Mouse (Mus musculus) cerebellum, adult 9-10 months (tissue): ENCODE measurements around the gene Gabbr2.

Source experiments
- DNase-seq: peaks from one replicate; pipeline ENCODE4 v3.0.0; 2022

Gabbr2 gene

DNA sequence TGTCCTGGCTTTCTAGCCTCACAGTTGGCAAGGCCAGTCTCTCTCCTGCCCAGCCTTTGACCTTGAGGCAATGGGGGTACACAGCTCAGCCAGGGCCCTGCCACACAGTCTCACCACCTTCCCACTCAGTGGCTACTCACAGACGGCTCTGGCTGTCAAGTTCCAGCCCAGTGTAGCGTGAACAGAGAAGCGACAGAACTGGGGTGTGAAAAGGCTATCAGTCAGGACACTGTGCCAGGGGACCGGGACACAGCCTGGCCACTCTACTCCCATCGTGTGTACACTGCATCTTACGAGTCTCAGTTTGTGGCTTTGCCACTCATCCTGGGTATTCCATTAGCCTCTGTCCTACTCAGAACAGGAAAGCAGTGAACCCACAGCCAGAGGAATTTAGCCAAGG, 295.2 kb downstream of the Gabbr2 start:
- no peak for DNase-seq

DNA sequence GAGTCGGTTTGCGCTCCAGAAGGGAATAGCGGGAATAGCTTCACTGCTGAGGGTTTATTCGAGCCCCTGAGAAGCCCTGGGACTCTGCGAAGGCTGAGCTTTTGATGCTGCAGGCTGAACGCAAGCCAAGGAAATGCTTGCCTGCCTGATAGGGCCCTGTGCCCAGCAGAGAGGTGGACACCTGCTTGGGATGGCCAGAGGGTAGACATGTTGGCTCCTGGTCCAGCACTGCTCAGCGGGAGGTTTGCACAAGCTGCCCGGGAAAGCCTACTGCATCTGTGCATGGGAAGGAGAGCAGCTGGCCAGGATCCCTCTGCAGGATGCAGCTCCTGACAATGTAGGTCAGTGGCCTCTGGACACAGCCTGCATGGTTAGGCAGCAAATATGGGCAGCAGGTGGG, 301.1 kb downstream of the Gabbr2 start:
- DNase-seq = peak; percentile 96

DNA sequence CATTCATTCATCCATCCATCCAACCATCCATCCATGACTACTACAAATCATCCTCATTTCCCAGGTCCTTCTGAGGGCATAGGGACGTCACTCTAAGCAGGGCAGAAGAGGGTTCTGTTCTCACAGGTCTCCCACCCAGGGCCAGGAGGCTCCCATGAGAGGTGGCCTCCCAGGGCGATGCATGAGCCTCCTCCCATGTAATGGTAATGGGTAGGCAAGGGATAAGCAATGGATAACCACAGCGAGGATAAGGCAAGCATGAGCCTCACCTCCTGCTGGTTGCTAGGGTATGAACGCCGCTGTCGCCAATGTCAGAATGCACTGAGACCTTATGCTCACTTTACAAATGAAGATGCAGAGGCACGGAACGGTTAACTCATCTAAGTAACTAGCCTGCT, 301.7 kb downstream of the Gabbr2 start:
- peak; percentile 56 for DNase-seq

DNA sequence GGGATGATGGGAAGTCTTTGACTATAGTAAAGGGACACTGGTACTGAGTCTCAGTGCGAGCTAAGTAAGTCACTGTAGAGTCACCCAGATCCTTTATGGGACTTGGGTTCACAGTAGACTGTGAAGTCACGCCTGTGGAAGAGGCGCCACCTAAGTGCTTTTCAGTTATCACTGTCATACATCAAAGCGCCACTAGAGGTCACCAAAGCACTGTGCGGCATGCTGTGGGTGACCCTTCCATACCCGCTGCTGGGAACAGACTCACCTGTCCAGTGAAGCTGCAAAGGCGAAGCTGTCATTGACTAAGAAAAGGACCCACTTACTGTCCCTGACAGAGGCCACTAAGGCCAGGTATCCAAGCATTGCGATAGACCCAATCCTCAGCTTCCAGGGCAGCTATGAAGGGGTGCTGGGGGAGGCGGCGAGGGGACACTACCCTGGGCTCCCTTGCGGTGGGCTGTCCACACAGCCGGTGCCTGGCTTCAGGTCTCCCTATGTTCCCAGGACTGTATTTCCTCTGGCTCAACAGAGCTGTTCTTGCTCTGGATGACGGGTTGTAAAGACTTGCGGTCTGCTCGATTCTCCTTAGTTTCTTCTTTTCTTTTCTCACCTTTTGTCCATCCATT, 302.2 kb downstream of the Gabbr2 start:
- peak; percentile 90 for DNase-seq

DNA sequence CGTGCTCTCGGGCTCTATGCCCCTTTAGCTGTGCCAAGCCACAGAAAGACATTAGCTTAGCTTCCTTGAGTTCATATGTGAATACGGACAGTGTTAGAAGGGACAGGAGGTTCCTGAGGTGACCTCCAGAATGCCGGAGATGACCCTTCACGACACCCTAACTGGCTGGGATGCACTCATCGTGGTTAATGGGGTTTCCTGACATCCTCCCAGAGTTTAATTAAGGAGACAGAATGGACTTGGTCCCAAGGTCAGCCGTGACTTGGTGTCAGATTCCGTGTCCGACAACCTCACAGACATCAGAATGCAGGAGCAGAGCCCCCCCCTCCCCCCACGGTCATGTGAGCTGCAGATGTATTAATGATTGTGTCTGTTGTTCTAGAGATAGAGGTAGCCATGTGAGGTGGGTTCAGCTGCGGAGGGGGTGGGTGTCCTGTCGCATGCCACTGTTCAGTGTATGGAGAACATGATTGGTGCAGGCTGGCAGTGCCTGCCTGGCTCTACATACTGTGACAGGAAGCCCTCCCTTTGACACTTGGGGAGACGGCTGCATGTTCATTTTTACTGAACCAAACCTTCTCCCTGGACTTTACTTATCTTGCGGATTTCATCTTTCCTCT, 303.4 kb downstream of the Gabbr2 start:
- no peak for DNase-seq

DNA sequence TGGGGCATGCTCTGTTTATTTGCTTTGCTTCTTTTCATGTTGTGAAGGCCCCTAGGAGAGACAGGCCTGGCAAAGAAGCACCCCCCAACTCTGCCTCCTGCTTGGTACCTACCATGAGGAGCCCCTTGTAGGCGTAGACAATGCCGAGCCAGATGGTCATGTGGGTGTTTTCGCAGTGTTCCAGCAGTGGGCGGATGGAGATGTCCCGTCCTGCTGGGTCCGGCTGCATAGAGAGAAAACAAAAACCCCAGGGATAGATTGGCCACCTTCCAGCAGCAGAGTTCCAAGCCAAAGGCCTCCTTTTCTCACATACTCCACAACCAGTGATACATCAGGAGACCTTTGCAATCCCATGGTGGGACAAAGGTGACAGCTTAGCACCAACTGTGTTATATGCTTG, 307.5 kb downstream of the Gabbr2 start:
- DNase-seq = peak; percentile 73

DNA sequence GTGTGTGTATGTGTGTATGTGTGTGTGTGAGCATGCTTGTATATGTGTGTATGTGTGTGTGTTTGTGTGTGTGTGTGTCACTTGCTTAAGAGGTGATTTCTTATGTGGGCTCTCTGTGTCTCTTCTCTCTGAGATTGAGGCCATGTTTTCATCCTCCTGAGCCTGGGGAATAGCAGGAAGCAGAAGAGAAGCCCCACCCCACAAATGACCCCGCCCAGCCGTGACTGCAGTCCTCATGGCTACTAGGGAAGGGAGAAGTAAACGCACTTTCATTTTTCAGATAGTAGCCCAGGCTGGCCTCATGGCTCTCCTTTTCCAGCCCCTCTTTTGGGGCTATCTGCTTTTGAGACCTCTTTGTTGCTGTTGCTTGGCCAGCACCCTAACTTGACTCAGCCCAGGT, 315.0 kb downstream of the Gabbr2 start:
- no peak for DNase-seq

DNA sequence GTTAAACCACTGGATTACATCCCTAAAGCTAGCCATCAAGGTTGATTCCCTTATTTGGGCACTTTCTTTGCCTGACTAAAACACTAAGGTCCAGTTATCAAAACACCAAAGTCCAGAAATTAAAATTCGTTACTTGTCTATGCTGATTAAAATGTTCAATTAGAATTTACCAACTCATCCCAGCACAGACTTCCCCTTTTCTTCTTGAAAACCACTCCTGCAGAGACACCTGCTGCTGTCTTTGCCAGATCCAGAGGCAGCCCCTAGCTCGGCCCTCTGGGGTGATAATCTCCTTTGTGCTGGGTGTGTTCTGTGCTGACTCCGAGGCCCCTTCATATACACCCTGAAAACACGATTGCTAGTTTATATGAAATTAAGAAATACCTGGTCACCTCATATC, 315.7 kb downstream of the Gabbr2 start:
- DNase-seq = no peak

DNA sequence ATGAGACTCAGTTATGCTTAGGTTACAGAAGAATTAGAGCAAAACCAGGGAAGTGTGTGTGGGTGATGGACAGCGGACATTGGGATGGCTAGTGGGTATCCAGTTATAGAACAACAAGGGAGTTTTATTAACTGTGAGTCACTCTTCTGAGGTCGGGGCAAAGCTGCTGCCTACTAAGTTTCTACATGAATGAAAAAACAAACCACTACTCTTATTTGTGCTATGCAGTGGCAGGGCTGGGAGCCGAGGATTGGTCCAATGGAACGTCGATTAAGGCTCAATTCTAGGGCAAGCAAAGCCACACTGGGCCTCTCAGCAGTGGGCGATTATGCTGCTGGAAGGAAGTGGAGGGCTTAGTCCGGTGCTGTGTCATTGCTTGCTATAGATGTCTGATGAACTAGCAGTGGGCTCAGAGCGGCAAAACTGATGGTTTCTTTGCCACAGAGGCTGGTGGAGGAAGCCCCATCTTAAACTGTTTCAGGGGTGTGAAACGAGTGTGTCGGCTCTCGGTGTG, 316.3 kb downstream of the Gabbr2 start:
- DNase-seq = no peak

DNA sequence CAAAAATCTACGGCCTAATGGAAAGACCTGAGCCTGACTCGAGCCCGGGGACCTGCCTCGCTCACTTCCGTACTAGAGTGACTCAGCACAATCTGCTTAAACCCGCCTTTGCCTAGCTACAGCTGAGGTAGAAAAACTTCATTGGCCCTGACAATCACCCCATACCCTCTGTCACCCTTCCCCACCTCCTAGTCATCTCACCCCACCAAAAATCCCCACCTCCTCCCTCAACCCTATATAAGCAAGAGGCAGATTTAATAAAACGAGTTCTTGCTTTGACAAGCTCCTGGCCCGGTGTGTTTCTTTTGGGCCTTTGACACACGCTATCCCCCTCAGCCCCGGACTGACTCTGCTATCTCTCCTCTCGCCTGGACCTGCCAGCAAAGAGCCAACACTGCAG, 323.1 kb downstream of the Gabbr2 start:
- DNase-seq = no peak

DNA sequence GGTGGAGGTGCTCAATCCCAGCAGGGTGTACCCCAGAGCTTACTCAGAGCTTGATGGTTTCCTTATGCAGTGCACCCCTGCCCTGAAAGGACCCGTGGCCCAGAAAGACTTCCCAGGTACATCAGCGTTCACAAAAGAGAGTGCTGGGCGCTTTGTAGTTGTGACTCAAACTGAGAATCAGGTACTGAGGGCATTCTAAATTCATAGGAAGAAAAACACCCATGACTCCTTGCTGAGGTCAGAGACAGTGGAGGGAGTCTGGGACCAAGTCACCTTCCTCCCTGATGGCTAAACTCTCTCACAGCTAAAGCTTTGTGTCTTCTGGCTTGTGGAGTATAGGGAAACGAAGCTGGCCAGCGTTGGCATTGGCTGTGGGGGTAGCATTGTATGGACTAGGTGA, 325.3 kb downstream of the Gabbr2 start:
- no peak for DNase-seq

DNA sequence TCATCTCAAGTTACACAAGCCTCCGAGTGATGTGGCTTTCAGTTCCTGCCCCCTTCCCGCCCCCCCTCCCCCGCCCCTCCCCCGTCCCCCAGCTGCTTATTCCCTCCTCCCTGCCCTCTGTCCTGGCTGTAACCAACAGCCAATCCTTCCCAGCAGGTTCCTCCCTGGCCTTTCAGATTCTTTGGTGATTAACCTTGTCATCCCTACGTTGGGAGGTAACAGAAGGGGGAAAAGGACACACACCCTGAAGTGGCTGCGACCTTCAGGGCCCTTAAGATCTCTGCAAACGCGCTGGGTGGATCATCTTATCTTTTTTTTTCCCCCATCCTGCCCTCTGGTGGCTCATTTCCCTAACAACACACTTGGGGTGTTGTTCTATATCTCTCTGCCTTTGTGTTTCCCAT, 326.3 kb downstream of the Gabbr2 start:
- DNase-seq = no peak

DNA sequence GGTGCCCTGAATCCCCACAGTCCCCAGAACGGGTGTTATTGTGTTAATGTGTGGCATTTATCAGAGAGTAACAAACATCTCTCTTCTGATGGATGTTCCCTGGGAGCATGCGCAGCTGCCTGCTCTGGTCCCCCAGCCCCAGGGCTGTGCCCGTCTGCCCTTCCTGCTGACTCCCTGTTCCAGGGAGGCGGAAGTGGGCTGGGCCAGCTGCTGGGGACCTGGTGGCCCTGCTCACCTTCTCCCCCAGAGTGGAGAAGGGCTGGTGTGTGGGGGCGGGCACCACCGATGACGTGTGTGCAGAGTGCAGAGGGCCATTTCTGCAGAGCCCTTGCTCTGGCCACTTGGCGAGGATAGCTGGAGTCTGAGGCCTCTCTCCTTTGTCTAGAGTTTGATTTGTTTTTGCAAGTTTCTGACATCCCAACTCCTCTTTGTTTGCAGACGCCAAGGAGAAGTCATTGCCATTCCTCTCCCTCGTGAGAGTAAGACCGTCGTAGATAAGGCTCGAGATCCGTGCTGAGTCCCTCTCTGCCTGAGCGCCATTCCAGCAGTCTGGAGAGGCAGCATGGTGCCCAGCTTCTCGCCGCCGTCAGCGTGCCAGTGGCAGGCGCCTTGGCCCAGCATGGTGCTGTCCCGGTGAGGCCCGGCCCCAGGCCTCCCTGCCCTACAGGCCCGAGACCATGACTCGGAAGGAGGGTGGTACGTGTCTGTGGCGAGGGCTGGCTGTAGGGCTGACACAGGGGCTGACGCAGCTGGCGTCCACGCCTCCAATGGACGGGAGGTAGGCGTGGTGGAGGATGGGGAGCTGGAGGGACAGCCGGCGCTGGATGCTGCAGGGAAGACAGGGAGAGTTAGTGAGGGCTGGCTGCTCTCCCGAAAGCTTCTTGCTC, 327.3 kb downstream of the Gabbr2 start:
- DNase-seq = no peak

DNA sequence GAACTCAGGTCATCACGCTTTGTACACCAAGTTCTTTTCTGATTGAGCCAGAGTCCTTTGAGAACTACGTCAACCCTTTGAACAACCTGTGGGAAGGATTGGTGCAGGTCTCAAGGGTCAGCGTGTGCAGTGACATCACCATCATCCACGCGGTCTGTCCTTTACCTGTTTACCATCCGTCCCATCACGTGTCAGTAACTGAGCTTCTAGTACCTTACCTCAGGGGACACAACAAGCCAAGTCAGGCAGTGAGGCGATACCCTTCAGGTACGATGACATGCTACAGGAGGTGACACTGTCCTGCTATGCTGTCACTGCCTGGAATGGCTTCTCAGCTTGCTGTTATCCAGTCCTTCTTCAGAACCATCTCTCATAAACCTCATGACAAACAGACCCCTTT, 330.2 kb downstream of the Gabbr2 start:
- DNase-seq = no peak

DNA sequence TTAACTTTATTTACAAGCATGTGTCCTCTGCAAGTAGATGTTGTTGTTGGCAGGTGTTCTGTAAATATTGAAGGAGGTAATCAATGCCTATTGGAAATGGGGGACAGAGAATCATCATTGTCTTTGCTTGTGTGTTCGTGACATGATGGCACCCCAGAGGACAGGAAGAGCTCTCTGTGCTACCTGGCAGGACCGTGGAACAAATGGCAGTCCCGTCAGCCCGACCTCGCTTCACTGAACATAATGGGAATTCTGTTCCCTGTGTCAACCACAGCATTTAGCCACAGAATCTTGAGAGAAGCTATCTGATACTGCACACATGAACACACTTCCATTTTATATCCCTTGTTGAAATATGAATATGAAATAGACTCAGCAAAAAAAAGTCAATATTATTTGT, 332.7 kb downstream of the Gabbr2 start:
- no peak for DNase-seq

DNA sequence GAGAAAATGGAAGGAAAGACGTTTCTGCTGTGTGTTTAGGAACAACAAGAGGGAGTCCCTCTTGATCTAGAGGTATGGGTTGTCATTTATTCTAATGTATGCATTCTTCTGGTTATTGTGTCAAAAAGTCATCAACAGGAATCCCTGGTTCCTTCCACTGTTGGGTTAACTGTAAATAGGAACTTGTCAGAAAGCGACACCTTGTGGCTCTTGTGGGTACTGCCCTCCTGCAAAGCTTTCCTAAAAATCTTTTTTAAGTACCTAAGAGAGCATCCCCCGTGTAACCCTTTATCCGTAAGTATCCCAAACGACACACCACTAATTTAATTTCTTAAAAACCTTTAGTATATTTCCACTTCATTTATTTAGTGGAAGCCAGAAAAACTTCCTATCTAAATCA, 334.6 kb downstream of the Gabbr2 start:
- peak; percentile 82 for DNase-seq

DNA sequence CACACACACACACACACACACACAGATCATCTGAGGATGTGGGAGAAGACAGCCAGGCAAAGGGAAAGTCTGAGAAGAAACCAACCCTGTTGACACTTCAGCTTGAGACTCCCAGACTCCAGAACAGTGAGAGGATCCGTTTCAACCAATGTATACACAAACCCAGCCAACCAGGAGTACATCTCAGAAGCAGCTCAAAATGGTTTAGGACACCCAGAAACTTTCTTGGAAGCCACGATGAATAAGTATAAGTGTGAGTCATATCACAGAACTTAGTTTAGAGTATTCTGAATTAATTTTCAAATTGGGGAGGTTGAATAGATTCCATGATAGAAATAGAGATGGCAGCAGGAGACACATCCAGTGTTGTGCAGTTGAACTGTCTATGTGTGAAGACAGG, 335.7 kb downstream of the Gabbr2 start:
- DNase-seq = no peak

DNA sequence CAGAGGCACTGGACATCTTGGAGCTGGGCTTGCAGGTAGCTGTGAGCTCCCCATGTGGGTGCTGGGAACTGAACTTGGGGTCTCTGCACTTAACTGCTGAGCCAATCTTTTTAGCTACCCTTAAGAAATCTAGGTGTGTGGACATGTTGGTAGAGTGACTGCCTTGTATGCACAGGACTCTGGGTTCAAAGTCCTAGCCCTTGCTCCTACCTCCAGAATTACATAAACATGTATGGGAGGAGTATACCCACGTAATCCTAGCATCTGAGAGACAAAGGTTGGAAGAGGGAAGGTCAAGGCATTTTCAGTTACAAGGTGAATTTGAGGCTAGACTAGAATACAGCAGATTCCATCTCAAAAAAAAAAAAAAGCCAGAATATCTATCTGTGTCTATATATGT, 336.4 kb downstream of the Gabbr2 start:
- no peak for DNase-seq

DNA sequence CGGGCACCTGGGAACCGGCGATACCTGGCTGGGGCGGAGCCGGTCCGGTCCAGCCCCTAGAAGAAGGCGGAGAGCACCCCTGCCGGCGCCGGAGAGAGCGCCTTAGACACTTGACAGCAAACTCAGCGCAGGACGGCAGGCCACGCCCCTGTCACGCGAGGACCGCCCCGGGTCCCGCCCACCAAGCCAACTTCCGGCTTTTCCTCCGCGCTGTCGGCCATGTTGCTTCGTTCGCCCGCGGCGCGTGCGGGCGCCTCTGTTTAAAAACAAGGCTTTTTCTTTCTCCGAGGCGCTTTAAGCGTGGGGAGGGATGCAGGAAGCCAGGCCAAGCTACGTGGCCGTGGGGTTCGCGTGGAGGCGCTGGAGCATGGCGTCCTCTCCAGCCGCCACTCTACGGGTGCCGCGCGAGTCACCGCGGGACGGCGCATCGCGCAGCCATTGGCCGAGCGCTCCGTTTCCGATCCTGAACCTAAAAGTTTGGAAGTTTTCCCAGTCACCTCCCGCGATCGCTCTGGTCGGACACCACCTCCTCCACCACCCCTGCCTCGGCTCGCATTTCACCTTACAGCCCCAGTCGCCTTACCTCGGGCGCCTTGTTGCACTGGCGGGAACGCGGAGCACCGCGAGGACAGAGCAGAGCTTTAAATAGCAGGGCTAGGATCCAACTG, 341.5 kb downstream of the Gabbr2 start, which contains the start of gene Tbc1d2:
TSS of gene Tbc1d2 (minus strand) at position 124 of the 668 bp plus-strand sequence.
- peak; percentile 95 for DNase-seq

DNA sequence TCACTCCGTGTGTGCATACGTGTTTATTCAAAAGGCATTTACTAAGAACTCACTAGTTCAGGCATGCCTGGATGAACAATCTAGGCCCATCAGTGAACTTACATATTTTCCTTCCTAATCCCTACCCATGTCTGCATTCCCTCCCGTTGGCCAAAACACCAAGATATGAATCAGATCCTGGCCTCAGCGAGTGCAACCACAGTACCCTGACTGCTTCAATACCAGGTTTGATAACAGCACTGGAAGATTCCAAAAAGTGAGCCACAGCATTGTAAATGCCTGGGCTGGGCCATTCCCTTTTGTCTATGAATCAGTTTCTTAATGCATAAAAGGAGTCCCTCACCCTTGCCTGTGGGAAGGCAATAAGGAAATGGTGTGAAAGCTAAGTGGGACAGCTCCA, 342.5 kb downstream of the Gabbr2 start:
- peak; percentile 33 for DNase-seq

DNA sequence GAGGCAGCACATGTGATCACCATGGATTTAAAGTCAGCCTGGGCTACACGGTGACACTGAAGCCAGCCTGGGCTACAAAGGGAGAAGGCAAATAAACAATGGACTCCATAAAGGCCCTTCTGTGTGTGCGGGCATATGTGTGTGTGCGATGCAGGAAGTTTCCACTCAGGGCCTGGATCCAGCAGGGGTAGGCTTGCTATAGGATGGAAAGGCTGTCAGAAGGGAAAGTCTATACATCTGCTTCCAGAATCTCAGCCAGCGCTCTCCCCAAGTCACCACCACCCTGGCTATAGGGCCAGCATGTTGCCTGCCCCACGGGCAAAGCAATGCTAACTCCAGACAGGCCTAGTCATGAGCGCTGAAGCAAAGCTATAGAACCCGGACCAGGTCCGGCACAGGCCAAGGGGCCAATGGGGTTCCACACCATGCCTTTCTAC, 348.0 kb downstream of the Gabbr2 start:
- DNase-seq = no peak

DNA sequence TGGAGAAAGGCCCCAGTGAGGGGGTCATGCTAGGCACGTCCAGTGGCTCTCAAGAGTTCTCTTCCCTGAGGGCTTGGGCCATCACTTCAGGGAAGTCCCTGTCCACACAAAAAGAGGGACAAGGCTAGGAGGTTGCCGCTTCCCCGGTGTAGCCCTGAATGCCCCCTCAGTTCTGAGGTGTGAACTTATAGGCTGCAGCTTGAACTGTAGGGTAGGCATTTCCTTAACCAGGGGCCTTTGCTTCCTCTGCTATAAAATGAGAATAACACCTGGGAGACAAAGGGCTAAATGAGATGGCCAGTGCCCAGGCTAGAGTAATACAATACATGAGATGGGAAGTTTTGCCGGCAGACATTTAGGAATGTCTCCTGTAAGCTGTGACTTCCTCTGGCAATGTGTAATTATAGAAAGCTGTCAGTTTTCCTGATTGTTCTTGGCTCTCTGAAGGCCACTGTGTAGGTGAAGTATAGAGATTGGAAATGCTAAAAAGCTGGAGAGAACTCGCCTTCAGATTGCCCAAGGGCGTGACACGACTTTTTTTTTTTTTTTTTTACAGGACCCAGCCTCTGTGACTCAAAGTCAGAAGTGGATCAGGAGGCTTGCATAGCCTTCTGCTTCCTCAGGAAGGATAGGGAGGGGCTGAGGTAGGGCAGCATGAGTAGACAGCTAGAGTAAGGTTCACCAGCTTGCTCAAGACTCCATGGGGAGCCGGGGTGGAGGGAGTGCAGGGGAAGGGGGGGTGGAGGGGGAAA, 348.6 kb downstream of the Gabbr2 start:
- no peak for DNase-seq
